Mouse (Mus musculus) cortical plate, adult 2 months (tissue): ENCODE data around the gene Dusp6. TPM values are rescaled to one million over a fixed set of nuclear protein-coding genes. Genes with fewer than 3 reads are reported as not detected.

Source experiments
- H3K27ac ChIP-seq: fragments of 200-500 bp; 2 replicates; pipeline ENCODE4 v1.5.1; 2012; ENCODE audit warnings: low read length, control low read depth, inconsistent platforms; ENCODE audit not compliant: insufficient read depth
- H3K4me1 ChIP-seq: fragments of 200-500 bp; 2 replicates; pipeline ENCODE4 v1.6.1; 2011; ENCODE audit warnings: low read length; ENCODE audit not compliant: control insufficient read depth, insufficient read depth
- H3K4me3 ChIP-seq: fragments of 200-500 bp; 2 replicates; pipeline ENCODE4 v1.5.1; 2011; ENCODE audit warnings: mild to moderate bottlenecking, low read length, control low read depth; ENCODE audit not compliant: insufficient read depth
- CTCF ChIP-seq: fragments of 200-500 bp; IDR thresholded peaks from 2 replicates; pipeline ENCODE4 v1.5.1; 2011; ENCODE audit warnings: mild to moderate bottlenecking, control low read depth, low read length; ENCODE audit not compliant: insufficient read depth; ENCODE audit errors: extremely low read depth
- POLR2A ChIP-seq: fragments of 200-500 bp; IDR thresholded peaks from 2 replicates; pipeline ENCODE4 v1.6.1; 2011; ENCODE audit warnings: mild to moderate bottlenecking, low read length, control low read depth; ENCODE audit not compliant: insufficient read depth; ENCODE audit errors: extremely low read depth
- polyA plus RNA-seq: library from polyadenylated mRNA; depleted of rRNA; stranded (reverse); fragments of >200 nt; gene quantifications from 2 replicates; pipeline ENCODE4 v1.2.3, GENCODE M21; 2012

Dusp6 gene
- polyA plus RNA-seq, 1 experiment = 75.8 TPM

DNA sequence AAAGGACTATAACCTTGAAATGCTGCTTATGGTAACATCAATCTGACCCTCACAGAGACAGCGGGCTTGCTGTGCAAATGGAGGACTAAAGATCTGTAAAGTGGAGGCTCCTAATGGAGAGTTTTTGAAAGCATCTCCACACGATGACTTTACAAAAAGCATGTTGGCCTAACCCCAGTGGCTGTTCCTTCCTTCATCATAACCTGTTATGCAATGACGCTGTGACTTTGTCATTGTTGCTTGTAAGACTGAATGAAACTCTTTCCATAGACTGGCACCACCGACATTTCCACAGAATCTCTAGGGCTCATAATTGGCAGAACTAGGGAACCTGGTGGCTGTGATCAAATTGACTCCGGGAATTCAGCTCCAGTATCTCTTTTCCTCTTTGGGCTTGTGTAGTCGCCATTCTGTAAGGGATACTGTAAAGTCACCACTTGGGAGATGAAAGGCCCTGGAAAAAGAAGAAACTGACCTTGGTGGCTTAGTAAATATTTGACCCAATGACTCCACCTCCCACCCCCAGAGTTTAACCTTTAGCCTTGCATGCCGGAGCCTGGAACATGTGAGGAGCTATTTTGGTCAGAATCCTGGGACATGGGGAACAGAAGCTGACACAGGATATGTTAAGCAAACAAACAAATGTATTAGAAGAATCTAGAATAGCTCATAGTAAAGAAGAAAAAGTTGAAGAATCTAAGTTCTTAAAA is 30.4 kb upstream of the Dusp6 start:
- TF ChIP-seq CTCF (no peak), POLR2A (no peak)
- Histone ChIP-seq H3K4me1 (peaks cover 5% of the 10 kb centered on the region; the same call in 1 of the 2 replicates), H3K4me3 (no peak overlapping the region), H3K27ac (no peak overlapping the region)

DNA sequence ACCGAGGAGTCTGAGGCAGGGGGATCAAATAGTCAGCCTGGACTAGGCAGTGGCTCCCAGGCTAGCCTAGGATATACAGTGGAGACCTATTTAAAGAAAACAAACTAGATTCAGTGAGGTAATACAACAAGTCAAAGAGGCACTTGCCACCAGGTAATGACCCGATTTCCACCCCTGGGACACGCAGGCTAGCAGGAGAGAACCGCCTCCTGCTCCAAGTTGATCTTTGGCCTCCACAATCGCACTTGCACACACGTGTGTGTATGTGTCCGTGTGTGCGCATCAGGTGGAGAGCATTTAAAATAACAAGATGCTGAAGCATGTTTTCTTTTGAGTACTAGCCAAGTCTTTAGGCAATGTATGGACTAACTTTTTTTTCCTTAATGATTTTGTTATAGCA is 28.7 kb upstream of the Dusp6 start:
- H3K27ac ChIP-seq = no peak overlapping the region
- H3K4me3 ChIP-seq = no peak overlapping the region
- TF ChIP-seq CTCF = no peak
- no peak for TF ChIP-seq POLR2A
- H3K4me1 ChIP-seq = 0 out of 2 replicates have a peak, but pooled peaks cover 1% of the 10 kb centered on the region

DNA sequence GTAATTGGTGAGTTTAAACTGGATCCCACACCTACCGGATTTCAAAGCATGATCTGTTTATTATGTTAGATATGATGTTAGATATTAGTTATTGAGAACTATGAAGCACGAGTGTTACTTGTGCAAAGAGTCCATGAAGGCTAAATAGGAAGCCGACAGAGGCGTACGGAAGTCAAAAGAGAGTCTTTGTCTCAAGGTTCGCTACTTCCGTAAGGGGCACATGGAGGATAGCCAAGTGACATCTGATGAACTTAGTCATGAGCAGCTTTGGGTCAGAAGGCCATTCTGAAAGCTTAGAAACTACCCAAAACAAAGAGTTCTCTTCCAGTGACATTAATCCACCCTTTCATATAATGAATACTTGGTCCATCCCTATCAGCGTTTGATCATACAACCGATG is 27.9 kb upstream of the Dusp6 start:
- no peak overlapping the region for H3K27ac ChIP-seq
- H3K4me1 ChIP-seq = 0 out of 2 replicates have a peak, but pooled peaks cover 1% of the 10 kb centered on the region
- no peak for TF ChIP-seq CTCF
- TF ChIP-seq POLR2A = no peak
- no peak overlapping the region for H3K4me3 ChIP-seq

DNA sequence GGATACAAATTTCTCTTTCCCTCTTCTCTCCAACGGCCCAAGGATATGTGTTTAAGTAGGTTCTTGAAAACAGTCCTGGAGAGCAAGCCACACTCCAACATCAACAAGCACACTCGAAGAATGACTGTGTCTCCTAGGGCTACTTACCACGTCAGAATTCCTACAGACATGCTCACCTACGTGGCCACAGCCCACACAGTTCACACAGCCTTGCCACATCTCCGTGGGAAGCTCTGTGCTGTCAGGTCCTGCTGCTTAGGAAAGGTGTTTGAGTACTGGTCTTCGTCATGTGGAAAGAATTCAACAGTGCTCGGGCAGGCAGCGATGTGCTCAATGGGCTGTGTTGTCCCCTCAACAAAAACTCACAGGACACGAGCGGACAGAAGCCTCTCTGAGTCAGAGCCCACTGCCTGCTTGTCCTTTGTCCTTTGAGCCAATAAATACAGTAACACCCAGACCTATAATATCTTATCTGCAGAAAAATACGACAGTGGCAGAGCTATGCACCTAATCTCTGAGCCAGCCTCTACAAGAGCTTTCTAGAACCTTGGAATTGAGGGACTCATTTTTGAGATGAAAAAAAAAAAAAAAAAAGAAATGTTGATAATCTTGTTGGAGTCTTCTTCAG is 25.7 kb upstream of the Dusp6 start:
- TF ChIP-seq POLR2A = no peak
- TF ChIP-seq CTCF = no peak
- no peak overlapping the region for H3K27ac ChIP-seq
- H3K4me1 ChIP-seq = peaks cover 4% of the 10 kb centered on the region; the same call in 1 of the 2 replicates
- H3K4me3 ChIP-seq = no peak overlapping the region

DNA sequence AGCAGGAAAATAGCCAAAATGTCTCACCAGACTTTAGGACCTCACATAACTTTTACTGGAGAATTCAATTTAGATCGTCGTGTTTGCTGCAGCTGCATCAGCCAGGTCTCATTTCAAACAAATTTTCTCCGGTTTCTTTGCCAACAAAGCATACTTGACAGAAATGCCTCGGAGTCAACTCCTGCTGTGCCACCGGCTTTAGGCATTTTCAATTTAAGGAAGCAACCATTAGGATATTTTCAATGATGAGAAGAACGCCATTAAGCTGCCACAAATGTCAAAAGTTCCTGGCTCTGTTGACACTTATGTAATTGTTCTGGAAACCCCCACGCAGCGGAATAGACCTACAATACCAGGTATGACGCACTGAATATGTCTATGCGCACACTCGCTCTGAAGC is 24.5 kb upstream of the Dusp6 start:
- Histone ChIP-seq H3K27ac (no peak overlapping the region), H3K4me1 (peaks cover 4% of the 10 kb centered on the region; the same call in 1 of the 2 replicates), H3K4me3 (no peak overlapping the region)
- TF ChIP-seq POLR2A = no peak

DNA sequence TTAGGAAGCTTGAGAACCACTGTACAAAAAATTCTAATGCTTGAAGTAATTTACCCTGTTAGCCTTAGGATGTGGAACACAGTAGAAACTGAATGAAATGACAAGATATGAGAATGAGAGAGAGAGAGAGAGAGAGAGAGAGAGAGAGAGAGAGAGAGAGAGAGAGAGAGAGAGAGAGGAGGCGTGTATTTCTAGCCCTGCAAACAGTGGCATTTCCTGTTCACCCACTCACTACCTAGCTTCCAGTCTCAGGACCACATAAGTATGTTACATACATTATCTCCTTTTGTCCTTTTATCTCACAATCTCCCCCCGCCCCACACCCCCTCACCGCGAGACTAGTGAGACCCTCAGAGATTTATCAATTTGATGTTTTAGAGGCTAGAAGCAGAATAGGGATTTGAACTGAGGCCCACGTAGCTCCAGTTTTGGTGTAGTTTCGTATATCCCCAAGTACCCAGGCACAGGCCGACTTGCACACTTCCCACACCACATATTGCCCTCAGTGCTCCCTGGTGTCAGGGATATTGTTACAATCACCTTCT is 21.7 kb upstream of the Dusp6 start:
- H3K4me1 ChIP-seq = peaks cover 4% of the 10 kb centered on the region; the same call in 1 of the 2 replicates
- no peak overlapping the region for H3K27ac ChIP-seq
- no peak overlapping the region for H3K4me3 ChIP-seq
- TF ChIP-seq POLR2A (no peak), CTCF (no peak)

DNA sequence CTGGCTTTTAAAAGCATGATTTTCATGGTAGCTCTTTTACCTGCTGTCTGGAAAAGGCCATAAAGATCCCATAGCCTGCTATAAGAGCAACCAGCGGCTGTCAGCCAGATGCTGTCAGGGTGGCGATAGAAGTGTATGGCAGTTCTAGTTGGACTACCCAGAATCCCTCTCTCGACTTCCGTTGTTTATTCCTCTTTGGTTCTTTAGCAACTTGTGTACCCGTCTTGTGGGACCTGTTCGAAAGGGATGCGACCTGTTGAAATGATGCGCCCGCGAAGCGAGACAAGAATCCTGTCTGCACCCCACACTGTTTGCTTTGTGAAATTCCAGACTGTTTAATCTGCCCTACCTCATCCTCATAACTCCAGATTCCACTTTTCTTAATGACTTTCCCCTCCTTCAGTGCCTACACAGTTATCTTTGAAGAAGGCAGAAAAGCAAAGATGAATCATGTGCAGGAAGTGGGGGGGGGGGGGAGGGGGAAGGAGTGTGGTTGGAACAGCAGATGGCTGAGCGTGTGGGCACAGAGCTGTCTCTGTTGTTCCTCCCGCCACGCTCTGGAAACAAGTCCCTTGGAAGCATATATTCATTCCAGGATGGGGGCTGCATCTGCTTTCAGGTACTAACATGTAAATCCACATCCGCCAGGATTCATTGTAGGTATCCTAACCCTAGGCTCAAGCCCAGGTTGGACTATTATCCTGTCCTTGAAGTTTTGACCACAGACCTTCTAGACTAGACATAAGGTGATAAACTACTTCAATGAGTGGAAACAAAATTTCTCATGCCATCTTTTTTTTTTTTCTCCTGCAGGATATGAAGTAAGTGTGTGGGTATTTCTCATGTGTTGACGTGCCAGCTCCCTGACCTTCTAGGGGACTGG is 21.0 kb upstream of the Dusp6 start:
- no peak overlapping the region for H3K27ac ChIP-seq
- TF ChIP-seq POLR2A (no peak), CTCF (no peak)

DNA sequence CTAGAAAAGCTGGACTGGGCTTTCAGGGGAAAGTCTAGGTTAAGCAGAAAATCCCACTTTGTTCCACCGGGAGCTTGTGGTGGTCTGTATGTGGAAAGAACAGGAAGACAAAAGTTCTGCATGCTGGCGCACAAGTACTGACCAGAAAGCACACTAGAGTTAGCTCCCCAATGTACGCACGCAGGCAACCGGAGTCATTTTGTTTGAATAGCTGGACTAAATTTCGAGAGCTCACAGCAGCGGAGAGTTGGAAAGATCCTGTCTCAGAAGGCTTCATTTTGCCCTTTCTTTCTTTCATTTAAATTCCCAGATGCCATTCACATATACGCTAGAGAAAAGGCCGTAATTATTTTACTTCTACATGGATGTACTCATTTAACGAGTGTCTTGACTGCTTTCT is 20.3 kb upstream of the Dusp6 start:
- Histone ChIP-seq H3K4me3 (no peak overlapping the region), H3K27ac (no peak overlapping the region), H3K4me1 (peaks cover 2% of the 10 kb centered on the region; the same call in 1 of the 2 replicates)
- TF ChIP-seq CTCF (no peak), POLR2A (no peak)

More for the DNA sequence above, 21.0 kb upstream of the Dusp6 start:
- Histone ChIP-seq H3K4me3 (no peak overlapping the region), H3K4me1 (peaks cover 4% of the 10 kb centered on the region; the same call in 1 of the 2 replicates)

DNA sequence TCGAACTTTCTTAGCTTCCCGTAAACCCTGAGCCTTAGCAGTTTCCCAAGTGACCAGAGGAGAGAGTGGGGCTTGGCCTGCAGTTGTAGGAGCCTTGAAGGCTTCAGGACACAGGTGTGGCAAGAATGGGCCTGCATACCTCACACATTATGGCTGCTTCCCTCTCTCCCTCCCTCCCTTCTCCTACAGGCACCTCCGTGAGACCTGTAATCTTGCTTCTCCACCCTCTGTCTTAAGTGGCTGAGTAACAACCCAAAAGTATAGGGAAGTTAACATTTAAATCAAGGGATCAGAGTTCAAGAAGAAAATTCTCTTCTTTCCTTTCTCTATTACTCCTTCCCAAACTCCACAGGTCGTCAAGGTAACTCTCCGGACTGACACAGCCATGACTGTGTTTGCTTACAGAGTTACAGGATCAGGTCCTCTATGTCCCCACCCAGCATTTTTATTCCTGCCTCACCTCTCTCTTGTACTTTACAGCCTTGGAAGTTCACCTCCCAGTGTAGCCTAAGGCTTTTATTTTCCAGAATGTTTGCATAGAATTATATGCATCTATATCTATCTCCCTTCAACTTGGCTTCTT is 19.0 kb upstream of the Dusp6 start:
- H3K4me1 ChIP-seq = peaks cover 2% of the 10 kb centered on the region; the same call in 1 of the 2 replicates
- TF ChIP-seq POLR2A (no peak), CTCF (no peak)
- no peak overlapping the region for H3K27ac ChIP-seq
- no peak overlapping the region for H3K4me3 ChIP-seq
